Mouse (Mus musculus) large intestine, adult 2 months (tissue): ENCODE measurements around the gene Usp34. TPM values are rescaled to one million over a fixed set of nuclear protein-coding genes. Genes with fewer than 3 reads are reported as not detected.
"Not testable (repeated sequence)": the region's sequence is repeated elsewhere in the genome, so short reads cannot be mapped to it uniquely, and the experiment has no call there.

Source experiments
- DNase-seq: peaks from one replicate; pipeline ENCODE4 v3.0.0-alpha.2; 2012; ENCODE audit warnings: low read depth, low spot score
- WGBS: fragments of 180-500 bp; shearing (Covaris S2); methylation state at CpG from one replicate; pipeline ENCODE4 v1.1.7; 2018; 5-methylcytosine and 5-hydroxymethylcytosine counted together
- polyA plus RNA-seq: library from polyadenylated mRNA; depleted of rRNA; stranded (reverse); fragments of >200 nt; gene quantifications from 2 replicates; pipeline ENCODE4 v1.2.3, GENCODE M21; 2012; rRNA removed

Gene Usp34
- polyA plus RNA-seq, 1 experiment = 5.9 TPM

DNA sequence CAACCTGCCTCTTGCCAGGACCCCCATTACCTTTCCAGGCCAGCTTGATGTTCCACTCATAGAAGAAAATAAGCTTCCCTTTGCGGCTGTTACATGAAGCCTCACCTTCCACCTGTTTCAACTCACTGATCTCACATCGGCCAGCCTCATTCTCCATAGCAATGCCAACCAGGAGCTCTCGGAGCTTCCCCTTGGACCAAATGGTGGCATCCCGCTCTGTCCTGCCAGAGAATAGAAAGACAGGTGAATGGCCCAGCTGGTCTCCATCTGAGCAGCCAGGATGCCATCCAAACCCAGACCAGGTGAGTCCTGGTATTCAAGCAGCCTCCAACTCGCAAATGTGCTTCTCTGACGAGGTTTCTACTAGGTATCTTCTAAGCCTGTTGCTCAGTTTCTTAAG is 190.0 kb downstream of the Usp34 start:
- no peak for DNase-seq
- 32% methylated on average over 6 of the region's 6 CpGs for WGBS

DNA sequence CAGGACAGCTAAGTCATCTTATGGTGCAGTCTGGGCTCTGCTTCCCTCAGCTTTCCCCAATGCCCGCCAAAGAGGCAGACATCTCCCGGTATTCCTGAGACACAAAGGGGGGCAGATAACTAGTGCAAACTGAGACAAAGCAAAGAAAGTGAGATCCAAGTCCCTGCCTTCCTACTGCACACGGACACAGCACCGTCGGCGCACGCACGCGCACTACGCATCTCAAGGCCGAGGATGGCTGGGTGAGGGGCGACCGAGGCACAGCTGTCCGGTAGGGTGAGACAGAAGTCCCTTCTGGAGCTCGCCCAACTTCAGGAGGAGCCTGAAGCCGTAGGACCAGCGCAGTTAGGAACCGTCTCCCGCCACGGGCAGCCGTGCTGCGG is 190.6 kb downstream of the Usp34 start:
- DNase-seq = no peak
- under 1% methylated on average over 22 of the region's 22 CpGs for WGBS

DNA sequence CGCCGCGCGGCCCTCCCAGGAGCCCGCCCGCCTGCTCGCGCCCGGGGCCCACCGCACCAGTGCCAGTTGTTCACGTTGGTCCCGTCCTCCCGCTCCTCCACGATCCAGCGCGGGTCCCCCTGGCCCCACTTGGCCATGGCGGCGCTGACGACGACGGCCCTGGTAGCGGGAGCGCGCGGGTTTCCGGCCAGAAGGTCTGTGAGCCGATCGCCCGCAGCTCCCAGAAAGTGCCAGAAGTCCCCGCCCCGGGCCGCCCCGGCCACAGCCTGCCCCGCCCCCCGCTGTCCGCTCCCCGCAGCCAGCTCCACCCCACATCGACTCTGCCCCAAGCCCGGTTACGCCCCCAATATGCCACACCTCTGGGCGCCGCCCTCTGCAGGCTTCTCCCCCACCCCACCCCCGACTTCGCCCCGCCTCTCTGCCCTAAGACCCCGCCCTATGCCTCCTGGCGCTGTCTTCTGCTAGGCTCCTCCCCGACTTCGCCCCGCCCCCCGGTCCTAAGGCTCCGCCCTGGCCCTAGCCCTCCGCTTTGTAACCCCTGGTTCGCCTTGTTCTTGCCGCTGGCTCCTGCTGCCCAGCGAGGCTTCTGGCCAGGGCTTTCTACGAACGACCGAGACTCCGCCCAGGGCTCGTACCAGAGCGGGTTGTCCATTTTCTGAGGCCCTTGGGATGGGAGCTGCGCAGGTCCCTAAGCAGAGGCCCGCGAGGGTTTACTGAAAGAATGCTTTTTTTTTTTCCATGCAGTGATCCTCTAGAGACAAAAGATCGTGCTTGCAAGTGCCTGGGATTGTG is 191.2 kb downstream of the Usp34 start, which contains the start of gene Ahsa2:
Ahsa2 (minus strand) TSS at position 313 of the 792 bp plus-strand sequence.
- DNase-seq = peak; percentile 73
- WGBS = 1% methylated on average over 64 of the region's 66 CpGs

DNA sequence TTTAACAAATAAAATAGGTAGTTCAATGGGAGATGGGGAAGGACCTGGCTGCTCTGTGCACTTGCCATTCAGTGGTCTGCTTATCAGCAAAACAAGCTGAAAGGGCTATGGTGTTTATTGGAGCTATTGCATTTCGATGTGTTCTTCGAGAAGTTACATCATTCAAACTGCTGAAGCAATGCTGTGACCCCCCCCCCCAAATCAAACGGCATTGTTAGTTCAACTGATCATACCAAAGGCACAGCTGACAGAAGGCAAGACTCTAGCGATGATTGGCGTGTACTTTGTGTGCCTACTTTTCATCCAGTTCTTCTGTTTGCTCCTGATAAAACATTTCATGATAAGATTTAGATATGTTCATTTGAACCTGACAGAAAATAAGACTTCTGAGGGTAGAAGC is 191.9 kb downstream of the Usp34 start:
- no peak for DNase-seq
- WGBS = 33% methylated on average over 5 of the region's 5 CpGs

DNA sequence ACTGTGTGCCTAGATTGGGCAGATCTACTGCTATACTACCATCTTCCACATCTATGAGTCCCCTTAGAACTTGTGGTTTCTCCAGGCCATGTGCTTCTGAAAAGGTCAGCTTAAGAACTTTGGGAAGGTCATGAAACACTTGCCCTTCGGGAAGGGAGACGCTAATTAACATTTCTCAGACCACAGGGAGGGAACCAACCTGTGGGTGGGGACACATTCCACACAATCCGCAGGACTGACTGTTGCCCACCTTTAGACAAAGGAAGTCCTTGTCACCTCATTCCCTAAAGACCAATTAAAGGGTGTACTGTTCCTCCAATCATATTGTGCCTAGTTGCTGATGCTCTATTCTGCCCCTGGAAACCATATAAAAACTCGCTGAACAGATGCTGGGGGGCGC is 198.1 kb downstream of the Usp34 start:
- DNase-seq = not testable (repeated sequence)
- 72% methylated on average over 5 of the region's 5 CpGs for WGBS

DNA sequence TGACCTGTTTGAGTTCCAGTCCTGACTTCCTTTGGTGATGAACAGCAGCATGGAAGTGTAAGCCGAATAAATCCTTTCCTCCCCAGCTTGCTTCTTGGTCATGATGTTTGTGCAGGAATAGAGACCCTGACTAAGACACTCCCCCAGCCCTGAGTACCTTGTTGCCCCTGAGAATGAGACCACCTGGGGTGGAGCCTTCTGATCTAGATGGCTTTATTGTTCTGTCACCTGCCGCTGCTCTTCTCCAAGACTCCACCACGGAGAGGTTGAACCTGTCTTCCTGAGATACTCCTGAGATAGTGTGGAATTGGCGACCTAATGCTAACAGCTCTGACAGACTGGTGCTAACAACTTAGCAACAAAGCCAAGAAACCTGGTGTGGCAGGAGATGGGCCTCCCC is 208.1 kb downstream of the Usp34 start:
- DNase-seq = not testable (repeated sequence)
- WGBS = 31% methylated on average over 4 of the region's 4 CpGs

DNA sequence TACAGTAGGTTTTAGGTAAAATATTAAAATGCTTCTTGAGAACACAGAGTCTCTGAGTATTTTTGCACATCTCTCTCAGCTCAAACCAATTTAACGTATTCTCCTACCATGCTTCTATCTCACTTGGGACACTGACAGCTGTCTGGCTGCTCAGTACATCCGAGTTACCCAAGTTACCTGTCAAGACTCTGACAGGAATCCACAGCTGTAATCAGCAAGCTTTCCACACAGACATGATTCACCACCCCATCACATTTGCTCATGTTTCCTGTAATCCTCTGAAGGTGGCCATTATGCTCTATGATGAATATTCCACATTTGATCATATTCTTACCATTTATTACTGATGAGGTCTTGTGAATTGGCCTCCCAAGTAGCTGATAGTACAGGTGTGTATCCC is 208.6 kb downstream of the Usp34 start:
- WGBS = 81% methylated on average over 2 of the region's 2 CpGs
- no peak for DNase-seq

DNA sequence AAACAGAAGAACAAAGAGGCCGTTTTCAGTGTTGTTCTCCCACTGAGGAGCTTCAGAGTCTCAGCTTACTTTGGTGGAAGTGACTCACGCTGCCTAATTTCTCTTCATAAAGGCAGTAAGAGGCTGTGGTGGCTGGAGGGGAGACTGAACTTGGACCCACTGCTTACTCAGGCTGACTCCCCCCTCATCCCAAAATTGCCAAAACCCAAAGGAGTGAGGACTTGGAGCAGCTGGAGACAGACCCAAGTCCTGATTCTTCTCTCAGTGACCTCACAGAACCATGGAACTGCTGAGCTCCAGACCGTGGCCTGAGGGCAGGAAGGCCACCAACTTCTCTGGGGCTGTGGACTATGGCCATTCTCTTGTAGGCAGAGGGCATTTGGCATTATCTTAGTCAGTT is 212.3 kb downstream of the Usp34 start:
- 84% methylated on average over 3 of the region's 3 CpGs for WGBS
- no peak for DNase-seq

DNA sequence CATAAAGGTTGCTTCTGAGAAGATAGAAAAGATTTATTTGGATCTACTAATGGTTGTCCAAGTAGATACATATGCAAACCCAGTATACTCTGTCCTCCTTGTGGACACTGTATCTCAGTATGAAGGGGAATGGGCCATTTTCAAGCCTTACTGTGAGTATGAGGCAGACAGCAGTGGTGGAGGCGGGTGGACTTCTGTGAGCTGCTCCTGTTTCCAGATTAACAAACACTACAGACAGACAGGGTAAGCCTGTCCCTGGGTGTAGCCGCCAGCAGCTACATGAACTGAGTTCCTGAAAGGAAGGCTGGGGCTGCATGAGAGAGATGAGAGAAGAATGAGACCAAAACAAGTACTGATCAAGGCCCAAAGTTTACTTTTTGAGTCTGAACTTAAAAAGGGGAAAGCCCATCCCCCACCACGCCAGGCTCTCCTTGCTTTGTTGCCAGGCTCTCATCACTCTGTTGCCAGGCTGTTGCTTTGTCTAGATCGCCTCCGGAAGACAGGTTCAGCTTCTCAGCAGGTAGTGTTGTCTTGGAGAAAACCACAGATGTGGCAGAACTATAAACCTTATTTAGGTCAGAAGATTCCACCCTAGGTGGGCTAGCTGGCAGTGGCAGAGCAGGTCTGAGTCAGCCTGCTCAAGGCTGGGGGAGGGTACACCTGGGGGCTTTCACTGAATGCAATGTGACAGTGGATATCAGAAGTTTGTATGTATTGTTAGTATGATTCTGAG is 213.9 kb downstream of the Usp34 start, which contains the start of gene 1700093K21Rik:
1700093K21Rik (minus strand) TSS at position 683 of the 733 bp plus-strand sequence.
- DNase-seq = no peak
- WGBS = 61% methylated on average over 5 of the region's 5 CpGs

DNA sequence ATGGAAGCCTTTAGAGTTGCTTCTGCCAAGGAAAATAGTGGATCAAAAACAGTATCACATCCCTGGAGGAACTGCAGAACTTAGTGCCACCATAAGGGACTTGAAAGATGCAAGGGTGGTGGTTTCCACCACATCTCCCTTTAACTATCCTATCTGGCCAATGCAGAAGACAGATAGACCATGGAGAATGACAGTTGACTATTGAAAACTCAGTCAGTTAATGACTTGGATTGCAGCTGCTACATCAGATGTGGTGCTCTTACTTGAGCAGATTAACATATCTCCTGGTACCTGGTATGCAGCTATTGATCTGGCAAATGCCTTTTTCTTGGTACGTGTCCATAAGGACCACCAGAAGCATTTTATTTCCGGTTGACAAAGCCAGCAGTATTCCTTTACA is 230.8 kb downstream of the Usp34 start:
- WGBS = 88% methylated on average over 2 of the region's 2 CpGs
- no peak for DNase-seq

Other genes starting within 250 kb of the Usp34 start
- gene Xpo1, start 50.9 kb upstream of the Usp34 start, polyA plus RNA-seq = 4.5 and 5.0 TPM in 2 replicates
- 5.6 and 7.4 TPM in 2 replicates for gene Ahsa2, start 191.1 kb downstream of the Usp34 start, polyA plus RNA-seq
- gene 1700093K21Rik, start 214.3 kb downstream of the Usp34 start, polyA plus RNA-seq = not detected in 2 replicates